Mouse (Mus musculus): Measurements from ENCODE around the gene Papss1.
"Not testable (repeated sequence)": the region's sequence is repeated elsewhere in the genome, so short reads cannot be mapped to it uniquely, and the experiment has no call there.

Papss1 gene

DNA sequence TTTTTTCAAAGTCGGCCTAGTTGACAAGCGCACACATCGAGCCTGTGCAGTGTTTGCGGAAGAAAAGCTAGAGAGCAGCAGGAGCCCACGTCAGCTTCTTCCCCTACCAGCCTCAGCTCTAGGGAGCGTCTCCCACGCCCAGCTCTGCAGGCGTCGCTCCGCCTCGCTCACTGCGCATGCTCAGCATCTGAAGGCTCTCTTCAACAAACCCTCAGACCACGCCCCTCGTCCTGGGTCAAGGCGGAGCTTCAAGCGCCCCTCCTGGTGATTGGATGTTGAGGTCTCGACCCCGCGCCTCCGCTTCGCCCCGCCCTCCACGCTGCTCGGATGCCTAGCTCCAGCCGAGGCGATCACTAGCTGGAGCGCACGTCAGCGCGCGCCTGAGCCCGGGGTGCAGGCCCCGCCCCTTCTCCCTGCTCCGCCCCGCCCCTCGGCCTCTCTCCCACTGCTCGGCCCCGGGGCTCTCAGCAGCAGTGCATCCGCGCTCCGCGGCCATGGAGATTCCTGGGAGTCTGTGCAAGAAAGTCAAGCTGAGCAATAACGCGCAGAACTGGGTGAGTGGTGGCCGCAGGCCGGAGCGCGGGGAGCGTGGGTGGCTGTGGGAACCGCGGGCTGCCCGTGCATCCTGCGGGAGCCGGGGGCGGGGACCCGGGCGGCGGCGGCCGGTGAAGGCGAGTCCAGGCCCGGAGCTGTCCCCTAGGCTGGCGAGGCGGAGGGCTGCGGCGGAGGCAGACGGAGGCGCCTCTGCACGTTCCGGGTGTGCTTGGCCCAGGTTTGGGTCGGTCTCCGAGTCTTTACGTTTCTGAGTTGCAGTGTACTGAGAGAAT, at the start of gene Papss1:
Gene Papss1, plus strand, starts transcription at position 339 of the 827 bp plus-strand sequence.
- in situ Hi-C loops (cut with MboI, MseI) = loop anchor here (25.0 kb wide), 1 partner anchor 827 kb away; the partner anchor contains the start of gene Rpl34

DNA sequence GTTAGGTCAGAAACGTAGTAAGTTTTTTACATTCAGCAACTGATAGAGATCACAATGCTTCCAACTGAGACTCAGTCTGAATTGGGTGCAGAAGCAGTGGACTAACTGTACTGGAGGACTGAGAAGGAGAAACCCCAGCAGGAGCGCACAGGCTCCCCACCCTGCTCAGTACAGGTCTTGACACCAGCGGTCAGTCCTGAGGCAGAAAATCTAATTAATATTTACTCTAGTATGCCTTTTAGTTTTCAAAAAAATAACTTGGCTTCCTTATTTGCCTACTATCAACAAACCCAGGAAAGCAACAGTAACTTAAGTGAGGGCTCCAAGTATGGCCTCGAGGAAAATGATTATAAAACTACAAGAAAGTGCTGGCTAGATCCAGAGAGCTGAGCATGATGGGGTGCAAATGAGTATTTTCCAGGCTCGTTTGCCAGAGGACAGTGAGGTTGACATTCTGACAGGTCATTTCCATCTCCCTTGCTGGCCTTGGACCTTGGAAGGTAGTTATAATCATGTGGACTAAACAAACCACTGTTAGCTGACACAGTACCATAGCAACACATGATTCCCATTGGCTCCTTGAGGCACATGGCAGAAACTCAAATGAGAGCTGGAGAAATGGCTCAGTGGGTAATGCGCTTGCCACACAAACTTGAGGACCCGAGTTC, 48.1 kb upstream of the Papss1 start:
- in situ Hi-C loops (cut with MboI, MseI) = no loop called here

DNA sequence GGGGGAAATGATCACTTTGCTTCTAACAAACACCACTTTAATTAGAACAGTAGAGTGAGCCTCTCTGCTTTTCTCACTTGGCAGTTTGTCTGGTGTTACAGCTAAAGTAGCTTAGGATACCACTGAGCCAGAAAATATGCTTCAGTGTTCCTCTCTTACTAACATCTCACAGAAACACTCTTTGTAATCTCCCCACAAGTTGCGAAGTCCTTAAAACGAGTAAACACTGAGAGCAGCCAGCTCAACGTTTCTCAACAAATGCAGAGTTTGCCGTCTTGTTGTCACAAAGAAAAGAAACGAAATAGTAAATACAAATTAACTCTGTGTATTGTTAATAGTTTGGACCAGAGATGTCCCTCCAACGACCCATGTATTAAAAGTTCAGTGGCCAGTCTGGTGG, 46.8 kb upstream of the Papss1 start:
- in situ Hi-C loops (cut with MboI, MseI) = no loop called here

DNA sequence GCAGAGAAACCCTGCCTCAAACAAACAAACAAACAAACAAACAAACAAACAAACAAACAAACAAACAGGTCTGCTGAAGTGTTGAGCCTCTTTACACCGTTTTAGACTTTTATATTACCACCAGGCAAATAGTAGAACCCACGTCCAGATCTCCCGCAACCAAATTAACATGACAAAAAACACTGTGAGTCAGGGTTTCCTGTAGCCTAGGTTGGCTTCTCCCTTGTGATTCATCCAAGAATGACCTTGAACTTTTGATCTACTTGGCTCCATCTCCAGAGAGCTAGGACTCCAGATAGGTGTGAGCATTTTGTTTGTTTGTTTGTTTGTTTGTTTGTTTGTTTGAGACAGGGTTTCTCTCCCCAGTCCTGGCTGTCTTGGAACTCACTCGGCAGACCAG, 43.4 kb upstream of the Papss1 start:
- in situ Hi-C loops (cut with MboI, MseI) = no loop called here

GRCm38 (mm10) chr3:131522243-131522642, 42.3 kb upstream of the Papss1 start:
- in situ Hi-C loops (cut with MboI, MseI) = no loop called here

DNA sequence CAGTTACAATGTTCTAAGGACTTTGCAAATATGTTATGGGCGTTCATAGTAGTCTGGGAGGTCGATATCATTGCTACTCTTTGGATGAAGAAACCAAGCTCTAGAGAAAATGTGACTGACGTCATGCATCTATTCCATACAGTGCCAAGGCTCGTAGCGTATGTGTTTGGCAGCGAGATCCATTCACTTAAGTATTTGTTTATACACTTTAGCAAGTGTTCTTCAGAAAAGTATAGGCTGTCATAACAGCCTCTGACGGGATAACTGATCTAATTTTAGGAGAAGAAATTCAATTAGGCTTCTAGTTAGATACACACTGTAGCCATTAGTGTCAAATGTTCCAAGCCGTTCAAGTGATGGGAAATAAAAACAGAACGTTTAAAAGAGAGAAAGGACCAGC, 40.8 kb upstream of the Papss1 start:
- in situ Hi-C loops (cut with MboI, MseI) = no loop called here

DNA sequence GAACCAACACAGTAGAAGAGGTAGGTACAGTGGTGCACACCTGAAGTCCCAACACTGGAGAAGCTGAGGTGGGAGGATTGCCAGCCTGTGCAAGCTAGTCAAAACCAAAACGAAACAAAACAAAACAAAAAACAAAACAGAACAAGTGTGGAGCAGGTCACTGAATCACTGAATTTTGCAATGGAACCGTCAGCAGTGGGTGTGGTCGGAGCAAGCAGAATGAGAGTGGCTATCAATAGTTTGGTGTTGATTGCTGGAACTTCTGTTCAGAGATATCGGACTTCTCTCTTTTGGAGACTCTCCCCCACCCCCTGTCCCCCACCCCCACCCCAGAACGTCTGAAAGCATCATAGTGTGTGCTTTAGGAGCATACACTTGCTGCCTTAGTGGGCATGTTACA, 40.4 kb upstream of the Papss1 start:
- in situ Hi-C loops (cut with MboI, MseI) = no loop called here

DNA sequence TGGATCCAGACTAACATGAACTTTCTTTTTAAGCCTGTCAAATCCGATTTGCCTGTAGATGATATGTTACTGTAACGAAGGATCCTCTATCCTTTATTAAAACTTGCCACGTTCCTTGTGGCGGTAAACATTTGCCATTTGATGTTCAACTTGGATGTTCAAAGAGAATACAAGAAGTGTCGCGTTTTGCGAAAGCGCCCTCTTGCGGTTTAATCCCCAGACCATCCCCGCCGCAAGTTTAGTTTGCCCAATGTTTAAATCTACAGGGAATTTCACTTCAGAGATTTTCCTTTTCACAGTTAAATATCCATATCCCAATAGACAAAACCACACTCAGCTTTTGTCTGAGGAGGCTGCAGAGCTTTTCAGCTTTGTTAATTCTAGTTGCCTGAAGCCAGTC, 39.8 kb upstream of the Papss1 start:
- in situ Hi-C loops (cut with MboI, MseI) = no loop called here

- in situ Hi-C loops (cut with MboI, MseI) = no loop called here
These were observed 39.3 kb upstream of the Papss1 start for GRCm38 (mm10) chr3:131525229-131525628.

DNA sequence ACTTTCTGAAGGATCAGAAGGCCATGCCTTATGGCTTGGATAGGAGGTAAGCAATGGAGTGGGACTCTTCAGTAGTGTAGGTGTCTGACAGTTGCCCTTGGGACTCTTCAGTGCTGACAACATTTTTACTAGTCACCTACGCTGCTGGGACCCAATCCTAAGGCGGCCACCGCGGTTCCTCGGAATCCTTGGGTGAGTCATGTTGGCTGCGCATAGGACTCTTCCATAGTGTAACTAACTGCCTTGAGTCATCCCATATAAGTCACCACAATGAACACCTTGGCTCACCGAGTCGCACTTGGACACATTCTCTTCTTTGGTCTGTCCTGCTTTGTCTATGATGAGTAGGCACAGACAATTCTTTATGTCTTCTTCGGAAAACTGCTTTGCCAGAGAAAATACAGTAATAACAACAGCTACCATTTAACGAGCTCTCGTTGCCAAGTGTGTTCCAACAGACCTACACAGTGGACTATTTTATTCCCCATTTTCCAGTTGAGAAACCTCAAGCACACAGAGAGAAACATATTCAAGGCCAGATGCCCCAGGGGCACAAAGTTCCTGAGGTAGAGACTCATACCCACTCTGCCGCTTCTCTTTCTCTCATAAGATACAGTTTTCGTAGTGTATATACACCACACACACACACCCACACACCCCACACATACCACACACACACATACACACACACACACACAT, 23.2 kb upstream of the Papss1 start:
- in situ Hi-C loops (cut with MboI, MseI) = no loop called here

DNA sequence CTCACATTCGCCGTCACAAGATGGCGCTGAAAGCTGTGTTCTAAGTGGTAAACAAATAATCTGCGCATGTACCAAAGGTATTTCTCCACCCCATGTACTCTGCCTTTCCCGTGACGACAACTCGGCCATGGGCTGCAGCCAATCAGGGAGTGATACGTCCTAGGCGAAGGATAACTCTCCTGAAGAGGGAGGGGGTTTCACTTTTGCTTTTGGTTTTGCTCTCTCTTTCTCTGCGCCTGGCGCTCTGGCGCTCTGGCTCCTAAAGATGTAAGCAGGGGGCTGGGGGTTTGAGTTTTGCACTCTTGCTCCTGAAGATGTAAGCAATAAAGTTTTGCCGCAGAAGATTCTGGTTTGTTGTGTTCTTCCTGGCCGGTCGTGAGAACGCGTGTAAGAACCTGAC, 17.0 kb upstream of the Papss1 start:
- in situ Hi-C loops (cut with MboI, MseI) = not testable (repeated sequence)

DNA sequence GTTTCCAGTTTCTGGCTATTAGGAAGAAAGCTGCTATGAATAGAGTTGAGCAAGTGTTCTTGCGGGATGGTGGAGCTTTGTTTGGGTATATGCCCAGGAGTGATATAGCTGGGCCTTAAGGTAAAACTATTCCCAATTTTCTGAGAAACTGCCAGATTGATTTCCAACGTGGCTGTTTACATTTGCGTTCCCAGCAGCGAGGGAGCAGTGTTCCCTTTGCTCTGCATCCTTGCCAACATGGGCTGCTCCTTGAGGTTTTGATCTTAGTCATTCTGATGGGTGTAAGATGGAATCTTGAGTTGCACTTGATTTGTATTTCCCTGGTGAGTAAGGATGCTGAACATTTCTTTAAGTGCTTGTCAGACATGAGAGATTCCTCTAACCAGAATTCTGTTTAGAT, 14.5 kb upstream of the Papss1 start:
- in situ Hi-C loops (cut with MboI, MseI) = loop anchor here (10.0 to 25.0 kb wide), 2 partner anchors 225 to 813 kb away; partner anchors contain the start of gene Rpl34

DNA sequence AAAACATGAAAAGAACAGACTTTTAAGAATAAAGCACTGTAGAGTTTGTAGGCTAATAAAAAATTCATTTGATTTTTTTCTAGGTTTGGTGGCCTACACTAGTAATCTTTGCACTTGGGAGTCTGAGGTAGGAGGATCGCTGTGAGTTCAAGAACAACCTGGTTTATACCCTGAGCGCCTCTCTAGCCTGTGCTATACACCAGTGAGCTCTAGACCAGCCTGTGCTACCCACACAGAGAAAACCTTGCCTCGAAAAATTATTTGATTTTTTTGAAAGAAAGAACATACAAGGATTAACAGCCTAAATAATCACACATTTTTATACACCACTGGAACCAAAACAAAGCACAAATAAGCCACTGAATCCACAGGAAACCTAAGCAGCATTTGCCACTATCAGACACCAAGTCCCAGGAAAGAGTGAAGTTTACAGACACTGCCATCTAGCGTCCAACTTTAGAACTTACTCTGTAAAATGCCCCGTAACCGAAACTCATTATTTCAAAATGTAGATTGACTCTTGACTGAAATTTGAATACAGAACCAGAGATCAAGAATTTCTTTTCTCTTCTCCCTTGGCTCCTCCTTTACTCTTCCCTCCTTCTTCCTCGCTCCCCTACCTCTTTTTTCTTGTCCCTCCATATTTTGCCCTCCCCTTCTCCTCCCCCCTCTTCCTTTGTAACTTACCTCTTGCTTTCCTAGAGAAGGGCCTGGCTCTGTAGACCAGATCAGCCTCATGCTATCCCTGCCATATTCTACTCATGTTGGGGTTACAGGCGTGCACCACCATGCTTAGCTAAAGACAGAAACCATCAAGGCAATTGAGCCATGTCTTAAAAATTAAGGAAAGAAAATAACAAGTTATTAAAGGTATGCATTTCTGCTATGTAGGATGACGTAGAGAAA, 12.0 kb upstream of the Papss1 start:
- in situ Hi-C loops (cut with MboI, MseI) = loop anchor here (10.0 to 25.0 kb wide), 2 partner anchors 228 to 815 kb away; partner anchors contain the start of gene Rpl34

DNA sequence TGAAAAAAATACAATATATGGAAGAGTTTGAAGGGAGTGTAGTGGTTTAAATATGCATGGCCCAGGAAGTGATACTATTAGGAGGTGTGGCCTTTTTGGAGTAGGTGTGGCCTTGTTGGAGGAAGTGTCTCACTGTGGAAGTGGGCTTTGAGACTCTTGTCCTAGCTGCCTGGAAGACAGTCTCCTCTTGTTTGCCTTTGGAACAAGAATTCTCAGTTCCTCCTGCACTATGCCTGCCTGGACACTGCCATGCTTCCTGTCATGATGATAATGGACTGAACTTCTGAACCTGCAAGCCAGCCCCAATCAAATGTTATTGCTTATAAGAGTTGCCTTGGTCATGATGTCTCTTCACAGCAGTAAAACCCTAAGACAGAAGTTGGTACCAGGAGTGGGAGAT, 8.8 kb upstream of the Papss1 start:
- in situ Hi-C loops (cut with MboI, MseI) = loop anchor here (10.0 to 25.0 kb wide), 2 partner anchors 231 to 818 kb away; partner anchors contain the start of gene Rpl34

DNA sequence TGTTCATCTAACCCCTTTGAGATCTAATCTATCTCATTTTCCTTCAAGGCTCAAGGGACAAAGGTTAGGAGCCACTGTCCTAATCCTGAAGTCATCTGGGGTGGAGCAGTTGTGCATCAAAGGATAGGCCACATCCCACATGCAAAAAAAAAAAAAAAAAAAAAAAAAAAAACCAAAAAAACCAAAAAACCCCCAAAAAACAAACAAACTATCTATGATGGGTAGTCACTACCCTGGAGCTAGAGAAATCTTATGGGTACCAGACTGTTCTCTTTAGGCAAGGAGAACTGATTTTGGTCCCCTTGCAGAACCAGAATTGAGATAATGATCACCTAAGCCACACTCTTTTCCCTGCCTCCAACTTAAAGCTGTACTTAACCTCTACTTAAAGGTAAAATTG, 3.0 kb upstream of the Papss1 start:
- in situ Hi-C loops (cut with MboI, MseI) = loop anchor here (25.0 kb wide), 1 partner anchor 824 kb away; the partner anchor contains the start of gene Rpl34

GRCm38 (mm10) chr3:131565257-131565610, 666 bp downstream of the Papss1 start:
- in situ Hi-C loops (cut with MboI, MseI) = loop anchor here (25.0 kb wide), 1 partner anchor 828 kb away; the partner anchor contains the start of gene Rpl34

GRCm38 (mm10) chr3:131566281-131566680, 1.7 kb downstream of the Papss1 start:
- in situ Hi-C loops (cut with MboI, MseI) = loop anchor here (25.0 kb wide), 1 partner anchor 829 kb away; the partner anchor contains the start of gene Rpl34

DNA sequence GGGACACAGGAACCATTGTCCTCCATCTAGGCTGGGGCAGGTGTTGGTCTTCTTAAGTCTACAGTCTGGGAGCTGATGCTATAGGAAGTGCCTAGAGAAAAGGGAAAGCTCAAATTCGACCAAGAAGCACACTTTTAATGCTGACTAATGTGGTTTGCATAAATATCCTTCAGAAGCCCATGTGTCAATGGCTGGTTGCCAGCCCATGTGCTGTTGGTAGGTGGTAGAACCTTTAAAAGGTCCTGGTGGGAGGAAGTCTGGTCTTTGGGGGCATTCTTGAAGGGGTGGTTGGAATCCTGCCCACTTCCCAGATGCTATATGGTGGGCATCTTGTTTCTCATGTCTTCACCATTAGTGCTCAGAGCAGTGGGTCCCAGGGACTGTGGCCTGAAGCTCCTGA, 5.9 kb downstream of the Papss1 start:
- in situ Hi-C loops (cut with MboI, MseI) = loop anchor here (25.0 kb wide), 1 partner anchor 833 kb away; the partner anchor contains the start of gene Rpl34

- in situ Hi-C loops (cut with MboI, MseI) = loop anchor here (25.0 kb wide), 1 partner anchor 836 kb away; the partner anchor contains the start of gene Rpl34
These were observed 9.0 kb downstream of the Papss1 start for GRCm38 (mm10) chr3:131573555-131573954.

- in situ Hi-C loops (cut with MboI, MseI) = no loop called here
These were observed 14.0 kb downstream of the Papss1 start for GRCm38 (mm10) chr3:131578434-131579104.
